Mouse (Mus musculus): ENCODE measurements around the gene Fndc3b. TPM values are rescaled to one million over a fixed set of nuclear protein-coding genes. Genes with fewer than 3 reads are reported as not detected.
A peak's percentile ranks its signal among the peaks of the same experiment; 100 is the strongest.

Fndc3b gene
- polyA plus RNA-seq, 1 experiment from 2014 or later, result 13.3 TPM

- no peak overlapping the region for H3K4me2 ChIP-seq (replicated peaks; ENCODE audit: low read depth)
- H3K4me1 ChIP-seq (replicated peaks; ENCODE audit: control insufficient read depth, insufficient read depth, low read length), result 0 out of 2 replicates have a peak, but pooled peaks cover 2% of the 10 kb centered on the region
- WGBS, result 30% methylated on average over 11 of the region's 11 CpGs
- TF ChIP-seq CTCF (IDR thresholded peaks at IDR 0.05; ENCODE audit: low read depth), result no peak
- no peak overlapping the region for H3K4me3 ChIP-seq (ENCODE audit: low read depth, low read length)
- no peak for ATAC-seq
- no peaks in the 10 kb centered on the region for H3K36me3 ChIP-seq (ENCODE audit: control insufficient read depth, insufficient read depth)
- no peak overlapping the region for H3K9ac ChIP-seq (ENCODE audit: low read depth, low read length)
- H3K27me3 ChIP-seq (replicated peaks; ENCODE audit: control insufficient read depth, insufficient read depth, low read length), result no peaks in the 10 kb centered on the region
- no peaks in the 10 kb centered on the region for H3K9me3 ChIP-seq (ENCODE audit: control insufficient read depth)
- no peak overlapping the region for H3K27ac ChIP-seq (ENCODE audit: low read depth, low read length)
Observed at GRCm38 (mm10) chr3:27573458-27573857, 137.6 kb downstream of the Fndc3b start.

GRCm38 (mm10) chr3:27572305-27572704 lies 138.8 kb downstream of the Fndc3b start:
- H3K27ac ChIP-seq (ENCODE audit: low read depth, low read length), result no peak overlapping the region
- H3K27me3 ChIP-seq (replicated peaks; ENCODE audit: control insufficient read depth, insufficient read depth, low read length), result no peaks in the 10 kb centered on the region
- no peak overlapping the region for H3K9ac ChIP-seq (ENCODE audit: low read depth, low read length)
- no peaks in the 10 kb centered on the region for H3K36me3 ChIP-seq (ENCODE audit: control insufficient read depth, insufficient read depth)
- WGBS, result 38% methylated on average over 6 of the region's 6 CpGs
- peak; percentile 59 for ATAC-seq
- no peak overlapping the region for H3K4me3 ChIP-seq (ENCODE audit: low read depth, low read length)
- peak; percentile 71 for TF ChIP-seq CTCF (IDR thresholded peaks at IDR 0.05; ENCODE audit: low read depth)
- H3K4me1 ChIP-seq (replicated peaks; ENCODE audit: control insufficient read depth, insufficient read depth, low read length), result 0 out of 2 replicates have a peak, but pooled peaks cover 2% of the 10 kb centered on the region
- H3K4me2 ChIP-seq (replicated peaks; ENCODE audit: low read depth), result no peak overlapping the region
- no peaks in the 10 kb centered on the region for H3K9me3 ChIP-seq (ENCODE audit: control insufficient read depth)

- Histone ChIP-seq H3K9me3 (ENCODE audit: control insufficient read depth) (no peaks in the 10 kb centered on the region), H3K9ac (ENCODE audit: low read depth, low read length) (no peak overlapping the region), H3K36me3 (ENCODE audit: control insufficient read depth, insufficient read depth) (no peaks in the 10 kb centered on the region), H3K4me2 (replicated peaks; ENCODE audit: low read depth) (no peak overlapping the region), H3K27me3 (replicated peaks; ENCODE audit: control insufficient read depth, insufficient read depth, low read length) (no peaks in the 10 kb centered on the region), H3K4me1 (replicated peaks; ENCODE audit: control insufficient read depth, insufficient read depth, low read length) (no peaks in the 10 kb centered on the region), H3K27ac (ENCODE audit: low read depth, low read length) (no peak overlapping the region), H3K4me3 (ENCODE audit: low read depth, low read length) (no peak overlapping the region)
- TF ChIP-seq CTCF (IDR thresholded peaks at IDR 0.05; ENCODE audit: low read depth), result no peak
- ATAC-seq, result no peak
- WGBS, result 48% methylated on average over 4 of the region's 4 CpGs
Observed at GRCm38 (mm10) chr3:27565314-27565713, 145.8 kb downstream of the Fndc3b start.

- no peak for TF ChIP-seq CTCF (IDR thresholded peaks at IDR 0.05; ENCODE audit: low read depth)
- Histone ChIP-seq H3K4me2 (replicated peaks; ENCODE audit: low read depth) (no peak overlapping the region), H3K4me3 (ENCODE audit: low read depth, low read length) (no peak overlapping the region), H3K9me3 (ENCODE audit: control insufficient read depth) (no peaks in the 10 kb centered on the region), H3K36me3 (ENCODE audit: control insufficient read depth, insufficient read depth) (no peaks in the 10 kb centered on the region), H3K9ac (ENCODE audit: low read depth, low read length) (no peak overlapping the region), H3K4me1 (replicated peaks; ENCODE audit: control insufficient read depth, insufficient read depth, low read length) (no peaks in the 10 kb centered on the region), H3K27ac (ENCODE audit: low read depth, low read length) (no peak overlapping the region), H3K27me3 (replicated peaks; ENCODE audit: control insufficient read depth, insufficient read depth, low read length) (no peaks in the 10 kb centered on the region)
- WGBS, result 57% methylated on average over 5 of the region's 5 CpGs
- peak; percentile 53 for ATAC-seq
Observed at GRCm38 (mm10) chr3:27563047-27563624, 148.0 kb downstream of the Fndc3b start.

- 83% methylated on average over 3 of the region's 3 CpGs for WGBS
- Histone ChIP-seq H3K4me1 (replicated peaks; ENCODE audit: control insufficient read depth, insufficient read depth, low read length) (no peaks in the 10 kb centered on the region), H3K27ac (ENCODE audit: low read depth, low read length) (no peak overlapping the region), H3K4me3 (ENCODE audit: low read depth, low read length) (no peak overlapping the region), H3K9ac (ENCODE audit: low read depth, low read length) (no peak overlapping the region), H3K4me2 (replicated peaks; ENCODE audit: low read depth) (no peak overlapping the region), H3K9me3 (ENCODE audit: control insufficient read depth) (no peaks in the 10 kb centered on the region), H3K27me3 (replicated peaks; ENCODE audit: control insufficient read depth, insufficient read depth, low read length) (no peaks in the 10 kb centered on the region), H3K36me3 (ENCODE audit: control insufficient read depth, insufficient read depth) (no peaks in the 10 kb centered on the region)
- no peak for TF ChIP-seq CTCF (IDR thresholded peaks at IDR 0.05; ENCODE audit: low read depth)
- ATAC-seq, result no peak
Observed at GRCm38 (mm10) chr3:27562476-27562875, 148.6 kb downstream of the Fndc3b start.

- H3K36me3 ChIP-seq (ENCODE audit: control insufficient read depth, insufficient read depth), result no peaks in the 10 kb centered on the region
- no peak overlapping the region for H3K9ac ChIP-seq (ENCODE audit: low read depth, low read length)
- H3K27me3 ChIP-seq (replicated peaks; ENCODE audit: control insufficient read depth, insufficient read depth, low read length), result no peaks in the 10 kb centered on the region
- WGBS, result 93% methylated on average over 2 of the region's 2 CpGs
- H3K4me1 ChIP-seq (replicated peaks; ENCODE audit: control insufficient read depth, insufficient read depth, low read length), result no peaks in the 10 kb centered on the region
- ATAC-seq, result no peak
- no peak overlapping the region for H3K4me3 ChIP-seq (ENCODE audit: low read depth, low read length)
- no peak for TF ChIP-seq CTCF (IDR thresholded peaks at IDR 0.05; ENCODE audit: low read depth)
- H3K4me2 ChIP-seq (replicated peaks; ENCODE audit: low read depth), result no peak overlapping the region
- H3K27ac ChIP-seq (ENCODE audit: low read depth, low read length), result no peak overlapping the region
- H3K9me3 ChIP-seq (ENCODE audit: control insufficient read depth), result no peaks in the 10 kb centered on the region
Observed at GRCm38 (mm10) chr3:27561921-27562320, 149.2 kb downstream of the Fndc3b start.
